Mouse (Mus musculus) lung, postnatal 14 days (tissue): ENCODE data around the gene Flywch1.
A peak's percentile ranks its signal among the peaks of the same experiment; 100 is the strongest.

ENCODE experiments used
- DNase-seq: peaks from one replicate; pipeline ENCODE4 v3.0.0; 2021

Gene Flywch1

DNA sequence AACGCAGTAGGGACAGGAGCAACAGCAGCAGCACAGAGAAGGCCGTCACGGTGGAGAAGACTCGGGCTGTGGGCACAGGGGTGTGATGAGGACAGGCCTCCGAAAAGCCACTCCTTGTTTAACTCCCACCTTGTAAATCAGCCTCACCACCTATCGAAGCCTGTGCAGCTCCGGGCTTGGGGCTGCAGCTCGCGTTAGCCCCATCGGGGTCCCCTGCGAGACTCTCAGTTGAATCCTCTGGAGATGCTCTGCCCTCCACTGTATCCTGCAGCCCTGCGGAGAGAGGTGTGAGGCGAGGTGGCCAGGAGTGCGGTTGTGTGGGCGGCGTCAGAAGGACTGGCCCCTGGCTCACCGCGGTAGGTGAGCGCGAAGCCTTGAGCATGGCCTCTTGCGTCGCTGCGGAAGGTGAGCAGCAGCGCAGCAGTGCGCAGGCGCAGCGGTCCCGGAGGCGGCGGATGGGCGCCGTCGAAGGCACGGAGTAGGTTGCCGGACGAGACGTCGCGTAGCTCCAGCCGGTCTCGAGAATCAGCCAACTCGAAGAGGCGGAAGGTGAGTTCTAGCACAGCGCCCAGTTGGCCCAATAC is 29.1 kb downstream of the Flywch1 start:
- DNase-seq: peak; percentile 40

DNA sequence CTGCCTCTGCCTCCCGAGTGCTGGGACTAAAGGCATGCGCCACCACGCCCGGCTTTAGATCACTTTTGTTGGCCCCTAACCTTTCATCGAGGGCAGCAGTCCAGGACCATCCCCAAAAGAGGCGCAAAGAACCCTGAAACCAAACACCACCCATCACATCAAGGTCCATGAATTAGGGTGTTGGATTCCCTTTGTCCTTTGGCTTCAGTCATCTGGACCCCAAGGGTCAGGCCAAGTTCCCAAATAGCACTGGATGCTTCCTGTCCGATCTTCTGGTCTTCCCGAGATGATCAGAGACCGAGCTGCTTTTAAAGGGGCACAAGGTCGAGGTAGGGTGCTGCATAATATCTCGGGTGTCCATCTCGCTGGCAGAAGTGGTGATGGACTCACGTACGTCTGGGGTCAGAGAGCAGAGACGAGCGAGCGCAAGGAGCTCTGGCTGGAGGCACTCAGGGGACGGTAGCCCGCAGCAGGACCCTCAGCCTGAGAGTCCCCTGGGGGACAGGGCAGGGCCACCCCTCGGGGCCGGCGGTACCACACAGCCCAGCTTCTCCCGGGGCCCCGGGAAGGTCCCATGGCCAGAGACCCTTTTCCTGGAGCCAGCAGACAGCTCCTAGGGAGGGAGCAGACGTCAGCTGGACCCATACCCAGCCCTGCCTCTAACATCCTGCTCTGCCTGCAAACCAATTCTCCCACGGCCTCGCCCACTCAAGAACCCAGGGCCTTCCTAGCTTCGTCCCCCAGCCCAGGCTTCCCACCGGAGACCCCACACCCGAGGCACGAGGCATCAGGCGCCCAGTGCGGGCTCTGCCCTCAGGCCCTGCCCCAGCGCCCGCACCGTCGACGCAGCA is 29.8 kb downstream of the Flywch1 start:
- DNase-seq: no peak

DNA sequence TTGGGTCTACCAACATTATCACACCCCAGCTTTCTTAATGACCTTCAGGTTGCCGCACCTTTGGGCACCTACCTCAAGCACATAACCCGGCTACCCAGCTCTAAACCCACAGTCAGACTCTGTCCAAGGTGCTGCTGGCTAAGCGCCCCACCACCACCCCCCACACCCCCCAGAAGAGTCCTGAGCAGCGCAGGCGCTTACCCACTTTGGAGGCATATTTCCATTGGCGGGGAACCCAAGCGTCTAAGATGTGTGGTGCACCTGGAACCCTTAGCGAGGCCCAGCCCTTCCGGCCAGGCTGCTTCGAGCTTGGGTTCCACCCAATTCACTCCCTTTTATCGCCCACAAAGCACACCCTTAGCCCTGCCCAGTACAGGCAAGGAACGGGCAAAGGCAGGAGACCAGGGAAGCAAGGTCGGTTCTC is 30.8 kb downstream of the Flywch1 start, which contains the start of gene Paqr4:
TSS of gene Paqr4 (minus strand) at position 270 of the 424 bp plus-strand sequence.
- DNase-seq: no peak

DNA sequence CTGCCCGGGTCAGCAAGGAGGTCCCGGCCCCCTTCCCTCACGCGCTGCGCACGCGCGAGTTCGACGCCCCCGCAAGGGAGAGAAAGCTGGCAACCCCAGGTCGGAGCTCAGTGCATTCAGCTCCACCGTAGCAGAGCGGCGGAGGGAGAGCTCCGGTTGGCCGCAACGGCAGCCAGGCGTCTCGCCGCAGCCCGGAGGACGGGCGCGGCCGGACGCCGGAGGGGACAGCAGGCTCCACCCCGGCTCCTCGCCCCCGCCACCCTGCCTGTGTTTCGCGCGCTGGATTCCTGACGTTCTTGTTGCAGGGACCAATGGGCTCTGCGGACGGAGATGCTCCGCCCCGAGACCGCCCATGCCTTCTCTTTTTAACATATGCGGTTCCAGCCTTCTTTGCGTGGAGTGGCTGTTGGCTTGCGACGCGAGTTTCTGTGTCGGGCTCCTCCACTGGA is 31.2 kb downstream of the Flywch1 start:
- DNase-seq: peak; percentile 92

DNA sequence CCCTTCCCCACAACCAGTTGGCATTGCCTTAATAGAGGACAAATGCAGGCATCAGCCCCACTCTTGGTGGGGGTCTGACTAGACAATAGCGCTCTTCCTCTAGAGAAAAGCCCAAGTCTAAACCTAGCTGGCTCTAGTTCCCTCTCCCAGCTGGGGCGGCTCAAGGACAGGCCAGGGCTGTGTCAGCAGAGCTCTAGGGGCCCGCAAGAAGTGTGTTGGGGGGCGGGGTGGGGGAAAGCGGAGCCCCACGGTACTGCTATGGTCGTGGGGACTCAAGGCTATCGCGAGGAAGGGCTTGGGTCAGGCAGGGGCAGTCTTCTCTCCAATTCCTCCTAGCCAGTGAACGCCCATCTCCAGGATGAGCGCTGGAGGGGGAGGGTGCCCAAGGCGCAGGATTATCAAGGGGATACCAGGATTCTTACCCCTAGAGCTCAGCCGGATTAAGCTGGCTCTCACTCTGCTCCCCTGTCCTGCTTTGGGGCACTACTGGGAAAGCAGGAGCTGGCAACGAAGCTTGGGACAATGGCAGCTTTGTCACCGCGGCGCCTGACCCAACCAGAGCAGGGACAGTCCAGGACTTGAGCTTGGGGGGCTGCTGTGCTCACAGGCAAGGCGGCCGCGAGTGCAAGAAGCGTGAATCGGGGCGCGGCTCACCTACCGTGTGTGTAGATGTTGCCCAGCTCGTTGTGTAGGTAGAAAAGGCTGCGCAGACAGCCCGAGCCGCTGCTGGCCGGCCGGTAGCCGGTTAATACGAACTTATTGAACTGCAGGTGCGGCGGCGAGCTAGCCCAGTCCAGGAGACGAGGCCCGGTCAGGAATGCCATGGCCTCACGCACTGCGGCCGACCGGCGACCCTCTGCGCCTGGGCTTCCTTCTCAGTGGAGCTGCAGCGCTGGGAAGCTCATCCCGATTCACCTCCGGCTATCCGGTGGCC is 31.9 kb downstream of the Flywch1 start:
- DNase-seq: no peak

DNA sequence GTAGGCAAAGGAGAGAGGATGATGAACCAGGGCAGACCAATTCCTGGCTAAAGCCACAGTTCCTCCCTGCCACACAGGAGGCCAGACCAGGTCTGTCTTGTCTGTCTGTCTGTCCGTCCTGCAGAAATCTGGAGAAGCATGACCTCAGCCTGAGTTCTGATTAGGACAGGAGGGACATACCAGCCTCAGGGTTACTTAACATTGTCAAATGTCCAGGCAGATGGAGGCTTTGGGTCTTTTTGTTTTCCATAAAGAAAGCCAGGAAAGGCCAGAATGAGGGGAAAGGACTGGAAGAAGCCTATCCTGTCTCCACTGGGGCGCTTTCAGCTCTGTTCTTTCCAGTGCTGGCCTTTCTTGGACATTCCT is 32.6 kb downstream of the Flywch1 start:
- no peak for DNase-seq

DNA sequence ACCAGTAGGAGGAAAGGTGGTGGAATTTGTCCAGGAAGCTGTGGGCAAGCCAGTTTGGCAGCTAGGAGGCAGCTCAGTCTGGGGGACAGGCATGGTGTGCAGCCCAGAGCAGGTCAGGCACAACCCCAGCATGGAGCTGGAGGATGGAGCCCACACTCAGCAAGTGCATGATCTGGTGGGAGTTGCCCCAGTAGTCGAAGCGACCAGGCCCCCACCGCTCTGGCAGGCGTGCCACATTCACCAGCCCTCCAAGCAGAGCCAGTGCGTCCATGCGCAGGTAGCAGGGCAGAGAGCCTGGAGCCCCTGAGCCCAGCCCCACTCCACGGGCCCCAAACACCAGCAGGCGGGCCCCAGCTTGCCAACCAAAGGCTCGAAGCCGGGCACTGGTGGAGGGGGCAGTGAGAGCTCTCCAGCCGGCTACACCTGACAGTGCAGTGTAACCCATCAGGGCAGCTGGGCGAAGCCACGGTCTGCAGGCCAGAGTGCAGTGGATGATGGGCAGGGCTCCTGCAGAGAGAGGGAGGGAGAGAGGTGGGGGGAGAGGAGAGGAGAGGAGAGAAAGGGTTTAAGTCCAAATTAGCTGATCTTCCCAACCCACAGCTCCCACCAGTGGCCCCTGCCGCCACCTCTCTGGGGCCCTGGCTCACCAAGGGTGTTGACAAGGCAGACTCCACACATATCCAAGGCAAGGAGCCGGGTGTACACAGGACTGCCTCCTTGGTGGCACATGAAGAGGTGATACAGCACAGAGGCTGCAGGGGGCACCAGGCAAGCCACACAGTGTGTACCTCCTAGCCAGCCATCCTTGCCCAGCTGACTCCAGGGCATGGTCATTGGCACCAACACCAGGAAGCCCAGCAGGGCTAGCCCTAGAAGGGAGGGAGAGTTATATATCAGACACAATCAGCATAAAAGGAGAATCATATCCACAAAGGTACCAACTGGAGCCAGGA is 33.6 kb downstream of the Flywch1 start:
- DNase-seq: no peak

DNA sequence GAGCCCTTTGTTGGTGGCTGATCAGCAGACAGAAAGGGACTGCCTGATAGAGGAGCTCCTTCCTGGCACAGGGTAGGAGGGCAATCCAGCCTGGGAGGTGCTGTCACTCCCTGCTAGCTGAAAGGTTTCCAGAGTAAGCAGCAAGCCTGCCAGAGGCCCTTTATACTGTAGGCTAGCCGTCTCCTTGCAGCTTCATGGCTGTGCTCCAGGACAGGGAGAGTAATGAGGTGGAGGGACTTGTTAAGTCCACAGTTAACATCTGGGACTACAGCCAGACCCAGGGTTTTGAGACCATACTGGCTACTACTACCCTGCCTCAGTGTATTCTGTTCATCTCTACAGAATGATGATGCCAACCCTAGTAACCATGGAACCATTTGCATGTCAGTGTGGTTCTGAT is 37.1 kb downstream of the Flywch1 start:
- no peak for DNase-seq

DNA sequence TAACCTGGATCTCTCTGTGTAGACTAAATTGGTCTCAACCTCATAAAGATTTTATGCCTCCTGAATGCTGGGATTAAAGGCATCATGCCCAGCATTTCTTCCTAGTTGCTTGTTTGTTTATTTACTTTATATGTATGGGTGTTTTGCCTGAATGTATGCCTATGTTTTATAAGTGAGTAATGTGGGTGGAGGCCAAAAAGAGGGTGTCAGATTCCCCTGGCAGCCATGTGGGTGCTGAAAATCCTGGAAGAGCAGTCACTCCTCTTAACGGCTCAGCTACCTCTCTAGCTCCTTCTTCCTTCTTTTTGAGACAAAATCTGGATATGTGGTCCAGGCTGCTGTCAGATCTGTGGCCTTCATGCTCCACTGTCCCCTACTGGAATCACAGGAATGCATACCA is 41.0 kb downstream of the Flywch1 start:
- DNase-seq: no peak

DNA sequence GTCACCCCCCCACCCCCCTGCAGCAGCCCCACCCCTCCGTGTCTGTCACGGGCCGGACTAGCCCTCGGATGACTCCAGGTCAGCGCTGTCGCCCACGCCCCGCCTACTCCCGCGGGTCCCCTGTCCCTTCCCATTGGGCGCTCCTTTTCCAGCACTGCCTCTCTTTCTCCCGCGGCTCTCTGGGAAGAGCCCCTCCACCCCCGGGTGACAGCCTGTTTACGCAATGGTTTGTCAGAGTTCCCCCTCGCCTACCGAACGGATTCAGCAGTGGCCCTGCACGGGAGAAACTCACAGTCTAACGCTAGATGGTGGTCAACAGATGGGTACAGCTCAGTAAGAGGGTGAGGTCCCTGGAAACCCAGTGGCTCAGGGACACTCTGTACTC is 44.7 kb downstream of the Flywch1 start:
- peak; percentile 83 for DNase-seq

DNA sequence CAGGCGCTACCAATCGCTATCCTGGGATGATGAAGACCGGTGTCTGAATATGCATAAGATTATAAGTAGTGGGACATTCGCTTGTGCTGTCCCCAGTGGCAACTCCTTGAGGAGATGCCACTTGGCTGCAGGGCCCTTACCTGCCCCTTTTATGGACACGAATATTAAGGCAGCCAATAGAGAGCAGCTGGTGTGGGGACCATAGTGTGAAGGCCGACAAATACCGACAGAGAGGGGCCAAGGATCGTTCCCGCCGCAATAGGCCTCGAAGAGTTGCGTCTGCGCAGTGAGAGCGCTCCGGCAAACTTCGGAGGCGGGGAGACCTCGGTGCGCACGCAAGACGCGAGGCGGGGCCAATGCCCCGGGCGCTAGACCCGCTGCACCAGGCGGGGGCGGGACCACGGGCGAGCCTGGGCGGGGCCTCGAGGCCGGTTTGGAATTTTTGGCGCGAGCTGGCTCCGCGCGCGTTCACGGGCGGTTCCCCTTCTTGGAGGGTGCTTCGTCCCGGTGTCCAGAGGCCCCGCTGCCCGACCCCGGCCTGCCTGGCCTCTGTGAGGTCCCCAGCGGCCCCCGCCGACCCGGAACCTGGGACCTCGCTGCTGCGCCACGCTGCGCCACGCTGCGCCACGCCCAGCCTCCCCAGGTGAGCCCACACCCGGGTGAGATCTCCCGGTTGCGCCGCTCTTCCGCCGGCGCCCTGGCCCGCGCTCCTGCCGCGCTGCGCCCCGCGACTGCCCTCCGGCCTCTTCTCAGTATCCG is 45.2 kb downstream of the Flywch1 start, which contains the start of gene Pkmyt1:
TSS of gene Pkmyt1 (plus strand) at position 338 of the 759 bp plus-strand sequence.
- peak; percentile 97 for DNase-seq

DNA sequence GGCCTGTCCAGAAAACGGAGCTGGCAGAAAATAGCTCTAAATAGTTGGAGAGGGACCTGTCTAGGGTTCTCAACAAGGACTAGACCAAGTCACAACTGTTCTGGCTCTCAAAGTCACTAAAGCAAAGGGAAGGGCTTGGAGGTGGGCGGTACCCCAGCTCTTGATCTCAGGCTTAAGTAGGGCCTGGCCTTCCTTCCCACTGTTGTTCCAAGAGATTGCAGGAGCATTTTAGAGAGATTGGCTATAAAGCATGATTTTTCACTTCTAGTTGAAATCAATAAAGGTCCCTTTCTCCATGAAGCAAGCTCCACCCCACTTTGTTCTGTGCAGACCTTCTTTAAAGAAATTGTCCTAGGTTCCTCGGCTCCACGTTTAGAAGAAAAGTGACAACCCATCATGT is 45.9 kb downstream of the Flywch1 start:
- DNase-seq: no peak

DNA sequence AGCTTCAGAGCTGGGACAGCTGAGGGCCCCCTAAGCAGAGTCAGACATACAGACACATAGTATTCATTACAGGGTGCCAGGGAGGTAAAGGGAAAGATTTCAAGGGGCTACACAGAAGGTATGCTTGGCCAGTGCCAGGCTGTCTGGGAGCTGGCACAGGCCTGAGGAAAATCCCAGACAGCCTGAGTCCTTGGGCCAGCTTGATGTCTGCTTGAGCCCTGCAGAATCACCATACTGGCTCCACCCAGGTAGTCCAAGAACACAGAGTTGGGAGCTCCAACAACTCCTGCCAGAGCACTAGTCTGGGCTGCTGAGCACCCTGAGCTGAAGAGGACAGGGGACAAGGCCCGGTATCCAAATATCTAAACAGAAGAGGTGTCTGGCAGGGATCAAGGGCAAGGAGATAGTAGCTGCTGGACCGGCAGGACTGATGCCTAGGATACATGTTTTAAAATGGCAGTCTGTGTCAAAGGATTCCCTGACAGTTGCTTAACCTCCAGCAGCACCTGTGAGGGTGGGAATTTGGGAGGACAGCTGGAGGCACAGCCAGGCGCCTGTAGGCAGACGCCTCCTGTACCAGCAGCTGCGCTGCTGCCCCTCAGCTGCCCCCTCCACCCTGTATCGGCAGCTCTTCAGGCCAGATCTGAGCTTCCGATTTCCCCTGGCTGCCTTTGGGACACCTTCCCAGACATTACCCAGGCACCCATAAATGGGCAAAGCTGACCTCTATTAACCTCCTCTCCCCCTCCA is 48.9 kb downstream of the Flywch1 start, which contains the start of gene 1520401A03Rik:
TSS of gene 1520401A03Rik (minus strand) at position 408 of the 750 bp plus-strand sequence.
- DNase-seq: no peak

DNA sequence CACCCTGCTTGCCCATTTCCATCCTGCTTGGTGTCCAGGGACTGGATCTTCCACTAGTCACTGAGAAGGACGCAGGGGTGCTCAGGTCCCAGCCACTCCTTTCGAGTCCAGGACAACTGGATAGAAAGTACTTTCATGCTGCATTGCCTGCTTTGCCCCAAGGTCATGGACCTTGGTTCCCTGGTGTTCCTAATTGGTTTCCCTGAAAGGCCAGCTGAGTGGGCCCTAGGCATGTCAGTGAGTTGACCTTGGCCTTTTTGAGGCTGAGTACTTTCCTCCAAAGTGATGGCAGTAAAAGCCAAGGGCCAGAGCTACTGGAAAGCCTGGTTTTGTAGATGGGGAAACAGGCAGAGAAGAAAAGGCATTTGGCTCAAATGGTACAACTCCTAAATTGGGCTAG is 49.5 kb downstream of the Flywch1 start:
- DNase-seq: no peak

DNA sequence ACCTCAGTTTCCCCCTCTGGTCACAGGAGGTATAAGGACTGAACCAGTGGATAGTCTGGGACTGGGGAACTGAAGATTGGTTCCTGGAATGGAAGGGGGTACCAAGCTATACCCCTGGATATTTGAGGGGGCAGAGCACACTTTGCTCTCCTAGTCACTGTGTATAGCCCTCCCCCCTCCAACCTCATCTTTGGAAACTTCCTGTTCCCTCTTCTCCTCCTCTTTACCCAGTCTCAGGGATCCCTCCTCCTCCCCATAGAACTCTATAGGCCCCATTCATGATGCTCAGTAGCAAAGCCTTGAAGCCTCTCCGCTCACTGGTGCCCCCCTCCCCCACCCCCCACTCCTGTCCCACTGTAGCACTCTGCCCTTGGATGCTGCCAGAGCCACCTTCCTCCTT is 51.9 kb downstream of the Flywch1 start:
- DNase-seq: no peak

DNA sequence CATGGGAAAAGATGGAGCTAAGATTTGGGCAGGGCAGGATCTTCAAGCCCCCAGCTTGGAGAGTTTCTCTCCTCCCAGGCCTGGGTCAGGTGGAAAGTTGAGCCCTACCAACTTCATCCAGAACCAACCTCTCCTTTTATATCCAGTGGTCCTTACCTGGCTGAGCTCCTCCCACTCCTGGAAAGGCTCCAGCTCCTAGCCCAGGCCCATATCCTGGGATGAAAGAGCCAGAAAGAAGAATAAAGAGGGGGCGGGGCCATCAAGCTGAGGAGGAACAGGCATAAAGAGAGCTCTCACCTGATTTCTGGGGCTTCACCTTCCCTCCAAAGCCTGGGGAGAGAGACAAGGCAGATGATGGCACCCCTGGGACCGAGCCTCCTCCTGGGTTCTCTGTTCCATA is 54.4 kb downstream of the Flywch1 start:
- DNase-seq: no peak

DNA sequence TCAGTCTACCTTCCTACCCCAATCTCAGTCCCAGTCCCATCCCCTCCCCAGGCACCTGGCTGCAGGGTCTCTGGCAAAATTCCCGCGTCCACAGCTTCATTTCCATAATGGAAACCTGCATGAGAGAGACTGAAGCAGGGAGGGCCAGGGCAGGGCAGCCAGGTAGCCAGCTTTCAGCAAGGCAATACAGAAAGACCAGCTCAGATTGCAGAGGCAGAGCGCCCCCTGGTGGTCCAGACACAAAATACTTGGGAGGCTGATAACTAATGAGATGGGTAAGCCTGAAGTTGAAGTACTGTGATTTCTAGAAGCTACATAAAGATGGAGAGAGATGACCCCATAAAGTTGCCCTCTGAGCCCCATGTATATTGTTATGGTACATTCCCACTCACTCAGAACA is 65.2 kb downstream of the Flywch1 start:
- peak; percentile 79 for DNase-seq

DNA sequence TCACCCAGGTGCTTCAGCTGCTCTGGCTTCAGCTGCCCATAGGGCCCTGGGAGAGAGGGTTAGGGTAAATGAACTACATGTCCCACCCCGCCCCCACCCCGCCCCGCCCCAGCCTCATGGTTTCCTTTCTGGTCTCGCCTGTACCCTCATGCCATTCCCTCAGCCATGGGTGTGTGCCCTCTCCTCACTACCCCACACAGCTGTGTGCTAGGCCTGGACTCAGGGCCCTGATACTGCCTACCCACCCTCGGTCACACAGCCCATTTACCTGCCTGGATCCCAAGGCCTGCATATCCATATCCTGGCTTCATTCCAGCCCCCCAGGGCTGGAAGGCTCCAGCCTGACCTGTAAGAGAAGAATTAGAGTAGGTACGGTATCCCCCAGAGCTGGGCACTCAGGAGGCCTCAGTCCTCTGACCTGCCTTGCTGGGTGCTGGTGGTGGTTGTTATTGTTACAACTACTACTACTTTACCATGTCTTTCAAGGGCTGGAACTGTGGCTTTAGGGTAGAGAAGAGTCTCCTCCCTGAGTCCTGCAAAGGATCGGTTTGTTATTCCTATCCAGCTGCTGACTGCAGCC is 65.8 kb downstream of the Flywch1 start:
- DNase-seq: no peak

DNA sequence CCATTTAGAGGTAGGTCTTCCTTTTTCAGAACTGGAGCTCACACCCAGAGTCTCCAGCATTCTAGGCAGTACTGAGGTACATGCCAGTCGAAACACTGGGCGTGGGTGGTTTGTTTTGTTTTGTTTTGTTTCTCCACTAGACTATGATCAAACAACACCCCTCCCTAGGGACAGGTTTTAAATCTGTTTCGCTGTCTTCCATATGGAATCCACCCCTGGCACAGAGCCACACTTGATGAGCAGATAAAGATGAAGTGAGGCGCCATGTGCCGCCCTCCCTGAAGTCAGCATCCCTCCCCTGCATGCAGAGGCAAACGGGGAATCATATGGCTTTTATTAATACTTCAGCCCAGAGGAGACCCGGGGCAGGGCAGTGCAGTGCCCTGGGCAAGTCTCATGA is 66.7 kb downstream of the Flywch1 start:
- DNase-seq: no peak

DNA sequence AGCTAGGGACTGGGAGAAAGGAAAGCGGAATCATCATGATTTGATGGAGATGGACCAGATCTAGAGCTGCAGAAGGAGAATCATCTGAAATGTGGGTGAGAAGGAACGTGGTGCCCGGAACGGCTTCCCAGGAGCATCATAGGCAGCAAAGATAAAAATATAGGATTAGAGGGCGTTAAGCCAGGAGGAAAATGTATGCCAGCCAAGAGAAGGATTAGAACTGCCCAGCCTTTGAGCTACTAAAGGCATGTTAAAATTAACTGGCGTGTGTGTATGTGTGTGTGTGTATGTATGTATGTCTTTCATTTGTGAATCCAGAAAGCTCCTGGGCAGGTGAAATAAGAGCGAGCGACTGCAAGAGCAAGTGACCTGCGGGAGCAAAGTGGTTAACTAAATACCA is 68.1 kb downstream of the Flywch1 start:
- no peak for DNase-seq
